Mouse (Mus musculus) kidney, postnatal 0 days (tissue): ENCODE data around the gene Gpr182. TPM values are rescaled to one million over a fixed set of nuclear protein-coding genes. Genes with fewer than 3 reads are reported as not detected.

ENCODE experiments used
- ATAC-seq: fragments of 200-750 bp; cut with Nextera tagmentation; replicated peaks from 2 replicates; pipeline ENCODE4 v1.8.0; 2017; ENCODE audit warnings: low read depth, moderate number of reproducible peaks, moderate TSS enrichment, moderate library complexity; ENCODE audit not compliant: low FRiP score
- DNase-seq: peaks from one replicate; pipeline ENCODE4 v3.0.0-alpha.2; 2016; ENCODE audit warnings: low spot score
- H3K27ac ChIP-seq: fragments of 300-500 bp; sonication (generic); 2 replicates; pipeline ENCODE4 v1.5.1; 2014; ENCODE audit warnings: mild to moderate bottlenecking
- H3K27me3 ChIP-seq: fragments of 300-500 bp; sonication (generic); 2 replicates; pipeline ENCODE4 v1.6.1; 2014; ENCODE audit warnings: low read length, mixed read lengths; ENCODE audit not compliant: insufficient read depth
- H3K36me3 ChIP-seq: fragments of 300-500 bp; sonication (generic); 2 replicates; pipeline ENCODE4 v1.6.1; 2014; ENCODE audit warnings: low read length, mixed read lengths; ENCODE audit not compliant: insufficient read depth
- H3K4me1 ChIP-seq: fragments of 300-500 bp; sonication (generic); replicated peaks from 2 replicates; pipeline ENCODE4 v1.6.1; 2014; ENCODE audit warnings: antibody characterized with exemption, low read length, mixed read lengths; ENCODE audit not compliant: insufficient read depth
- H3K4me2 ChIP-seq: fragments of 300-500 bp; sonication (generic); 2 replicates; pipeline ENCODE4 v1.6.1; 2014; ENCODE audit warnings: mild to moderate bottlenecking, low read length, moderate library complexity, mixed read lengths
- H3K4me3 ChIP-seq: fragments of 300-500 bp; sonication (generic); replicated peaks from 2 replicates; pipeline ENCODE4 v1.5.1; 2014; ENCODE audit warnings: low read depth, low read length
- H3K9ac ChIP-seq: fragments of 300-500 bp; sonication (generic); 2 replicates; pipeline ENCODE4 v1.6.1; 2014; ENCODE audit warnings: low read depth, low read length
- H3K9me3 ChIP-seq: fragments of 300-500 bp; sonication (generic); replicated peaks from 2 replicates; pipeline ENCODE4 v1.6.1; 2016; ENCODE audit warnings: low read length, inconsistent platforms, mixed read lengths
- CTCF ChIP-seq: IDR thresholded peaks from 2 replicates; pipeline ENCODE4 v1.5.1; 2016; ENCODE audit warnings: antibody characterized with exemption, low read depth, mild to moderate bottlenecking, moderate library complexity
- WGBS: fragments of 180-500 bp; shearing (Covaris S2); extraction: QIAGEN DNeasy Blood & Tissue Kit; methylation state at CpG from one replicate; pipeline ENCODE4 v1.1.7; 2014; 5-methylcytosine and 5-hydroxymethylcytosine counted together
- polyA plus RNA-seq: library from polyadenylated mRNA; unstranded; fragments of >200 nt; fragmentation: Nextera tagmentation; extraction: Ambion mirVana; gene quantifications from 2 replicates; pipeline ENCODE4 v1.2.1, GENCODE M21; 2015

Gpr182 gene
- polyA plus RNA-seq, 1 experiment from 2014 or later: 8.3 TPM

DNA sequence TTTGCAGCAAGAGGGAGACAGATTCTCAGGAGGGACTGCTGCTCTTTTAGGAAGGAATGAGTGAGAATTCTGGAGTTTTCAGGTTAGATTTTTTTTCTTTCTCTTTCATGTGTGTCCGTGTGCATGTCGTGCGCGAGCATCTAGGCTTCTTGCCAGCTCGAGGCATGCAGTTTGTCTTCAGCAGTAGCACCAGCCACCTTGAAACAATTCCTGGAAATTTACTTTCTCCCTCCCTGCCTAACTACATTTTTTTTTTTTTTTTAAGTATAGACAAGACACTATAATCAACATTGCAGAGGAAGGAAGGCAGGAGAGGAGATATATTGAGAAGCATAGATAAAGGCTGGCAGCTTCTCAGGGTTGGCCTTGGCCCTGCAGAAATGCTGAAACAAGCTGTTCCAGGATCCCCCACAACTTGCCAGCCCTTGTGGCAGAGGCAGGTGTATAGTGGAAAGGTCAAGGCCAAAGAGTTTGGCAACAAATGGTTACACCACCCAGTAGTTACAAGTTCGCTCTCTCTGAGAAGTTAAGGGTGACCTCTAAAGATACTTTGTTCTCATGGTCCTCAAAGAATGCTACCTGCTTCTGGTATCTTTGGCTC, 3.1 kb upstream of the Gpr182 start:
- WGBS: 39% methylated on average over 6 of the region's 6 CpGs
- DNase-seq (no peak), ATAC-seq (no peak)
- no peaks in the 10 kb centered on the region for H3K36me3 ChIP-seq
- H3K4me2 ChIP-seq: no peak overlapping the region
- H3K4me3 ChIP-seq: no peak overlapping the region
- no peak overlapping the region for H3K27ac ChIP-seq
- H3K27me3 ChIP-seq: no peaks in the 10 kb centered on the region
- 0 out of 2 replicates have a peak, but pooled peaks cover 16% of the 10 kb centered on the region for H3K4me1 ChIP-seq
- H3K9me3 ChIP-seq: no peaks in the 10 kb centered on the region
- no peak; the same call in 1 of the 2 replicates for TF ChIP-seq CTCF
- no peak overlapping the region for H3K9ac ChIP-seq

DNA sequence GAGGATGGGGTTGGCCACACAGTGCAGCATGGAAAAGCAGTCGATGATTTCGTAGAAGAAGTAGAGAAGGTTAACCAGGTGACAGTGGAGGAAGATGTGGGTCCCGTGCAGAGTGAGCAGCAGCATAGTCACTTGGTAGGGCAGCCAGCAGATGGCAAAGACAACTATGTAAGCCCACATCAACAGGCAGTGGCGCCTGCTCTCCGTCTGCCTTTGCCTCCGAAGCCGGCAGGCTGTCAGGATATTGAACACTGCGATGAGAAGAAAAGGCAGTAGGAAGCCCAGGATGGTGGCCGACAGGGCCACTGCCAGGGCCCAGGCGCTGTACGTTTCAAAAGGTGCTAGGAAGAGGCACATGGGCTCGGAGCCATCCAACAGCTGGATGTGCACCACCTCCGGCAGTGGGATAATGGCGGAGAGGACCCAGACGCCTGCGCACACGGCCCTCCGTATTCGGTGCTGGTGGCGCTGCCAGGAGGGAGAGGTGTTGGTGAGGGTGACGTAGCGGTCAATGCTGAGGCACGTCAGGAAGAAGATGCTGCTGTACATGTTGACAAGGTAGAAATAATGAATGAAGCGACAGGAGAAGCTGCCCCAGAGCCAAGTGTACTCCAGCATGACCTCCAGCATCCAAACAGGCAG, 1.3 kb downstream of the Gpr182 start:
- Histone ChIP-seq H3K27me3 (no peaks in the 10 kb centered on the region), H3K4me2 (peak overlapping the region; percentile 30), H3K36me3 (peaks cover 7% of the 10 kb centered on the region), H3K9me3 (no peaks in the 10 kb centered on the region), H3K4me1 (peaks cover 23% of the 10 kb centered on the region; the same call in 1 of the 2 replicates), H3K9ac (no peak overlapping the region), H3K4me3 (peak overlapping the region; percentile 20), H3K27ac (peak overlapping the region; percentile 85)
- TF ChIP-seq CTCF: no peak
- no peak for DNase-seq
- 63% methylated on average over 24 of the region's 24 CpGs for WGBS
- no peak for ATAC-seq

- WGBS: 5% methylated on average over 8 of the region's 8 CpGs
- Histone ChIP-seq H3K4me3 (0 out of 2 replicates have a peak overlapping the region, but pooled peaks have one; percentile 4), H3K36me3 (peaks cover 15% of the 10 kb centered on the region), H3K27ac (peak overlapping the region; percentile 85), H3K9ac (0 out of 2 replicates have a peak overlapping the region, but pooled peaks have one; percentile 13), H3K27me3 (no peaks in the 10 kb centered on the region), H3K9me3 (no peaks in the 10 kb centered on the region), H3K4me2 (peak overlapping the region; percentile 30), H3K4me1 (peaks cover 13% of the 10 kb centered on the region; the same call in 1 of the 2 replicates)
- no peak for TF ChIP-seq CTCF
- ATAC-seq (peak; percentile 42), DNase-seq (peak; percentile 86)
Observed at GRCm38 (mm10) chr10:127748847-127749612, 2.5 kb downstream of the Gpr182 start.

- peaks cover 13% of the 10 kb centered on the region; the same call in 1 of the 2 replicates for H3K4me1 ChIP-seq
- DNase-seq (no peak), ATAC-seq (no peak)
- H3K36me3 ChIP-seq: peaks cover 33% of the 10 kb centered on the region
- TF ChIP-seq CTCF: no peak
- no peaks in the 10 kb centered on the region for H3K27me3 ChIP-seq
- no peak overlapping the region for H3K9ac ChIP-seq
- WGBS: 79% methylated on average over 8 of the region's 8 CpGs
- H3K9me3 ChIP-seq: no peaks in the 10 kb centered on the region
- H3K4me2 ChIP-seq: no peak overlapping the region
- H3K4me3 ChIP-seq: no peak overlapping the region
- H3K27ac ChIP-seq: peak overlapping the region; percentile 20; the same call in 1 of the 2 replicates
Observed at GRCm38 (mm10) chr10:127747254-127747653, 4.3 kb downstream of the Gpr182 start.

- Histone ChIP-seq H3K4me1 (peaks cover 13% of the 10 kb centered on the region; the same call in 1 of the 2 replicates), H3K27me3 (no peaks in the 10 kb centered on the region), H3K9ac (no peak overlapping the region), H3K36me3 (peaks cover 43% of the 10 kb centered on the region), H3K9me3 (no peaks in the 10 kb centered on the region), H3K27ac (no peak overlapping the region), H3K4me2 (no peak overlapping the region), H3K4me3 (no peak overlapping the region)
- DNase-seq: no peak
- no peak for ATAC-seq
- 59% methylated on average over 5 of the region's 5 CpGs for whole genome bisulfite sequencing
- TF ChIP-seq CTCF: no peak
Observed at GRCm38 (mm10) chr10:127745886-127746285, 5.6 kb downstream of the Gpr182 start.

DNA sequence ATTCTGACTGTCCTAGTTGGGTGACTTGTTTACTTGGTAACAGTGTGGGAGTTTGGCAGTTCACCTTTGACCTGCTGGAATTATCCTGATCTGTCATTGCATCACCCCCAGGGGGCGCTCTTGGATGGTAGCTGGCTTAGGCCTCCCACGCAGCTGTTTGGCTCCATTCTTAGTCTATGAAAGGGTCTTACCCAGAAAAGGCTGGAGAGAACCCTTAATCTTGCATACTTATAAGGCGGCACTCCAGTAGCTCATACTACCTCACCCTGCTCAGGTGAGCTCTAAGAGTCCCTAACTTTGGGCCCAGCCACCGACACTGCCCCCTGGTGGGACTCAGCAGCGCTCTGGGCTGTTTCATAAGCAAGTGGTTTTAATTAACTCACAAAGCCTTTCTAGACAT, 6.9 kb downstream of the Gpr182 start:
- H3K4me2 ChIP-seq: no peak overlapping the region
- WGBS: 80% methylated on average over 5 of the region's 5 CpGs
- peaks cover 43% of the 10 kb centered on the region for H3K36me3 ChIP-seq
- TF ChIP-seq CTCF: peak; percentile 76
- H3K9ac ChIP-seq: no peak overlapping the region
- H3K9me3 ChIP-seq: no peaks in the 10 kb centered on the region
- H3K27me3 ChIP-seq: no peaks in the 10 kb centered on the region
- H3K4me3 ChIP-seq: no peak overlapping the region
- peak; percentile 68 for DNase-seq
- H3K27ac ChIP-seq: no peak overlapping the region
- H3K4me1 ChIP-seq: peaks cover 8% of the 10 kb centered on the region; the same call in 1 of the 2 replicates
- ATAC-seq: peak; percentile 2; the same call in 1 of the 2 replicates
